Mouse (Mus musculus) neural tube, embryonic 11.5 days (tissue): Measurements from ENCODE around the gene Bhlha15. TPM values are rescaled to one million over a fixed set of nuclear protein-coding genes. Genes with fewer than 3 reads are reported as not detected.

Experiments used
- ATAC-seq: fragments of 200-750 bp; cut with Nextera tagmentation; 2 replicates; pipeline ENCODE4 v1.8.0; 2017; ENCODE audit warnings: moderate number of reproducible peaks, mild to moderate bottlenecking, moderate TSS enrichment, moderate library complexity; ENCODE audit not compliant: insufficient read depth, low FRiP score, low TSS enrichment
- DNase-seq: peaks from one replicate; pipeline ENCODE4 v3.0.0-alpha.2; 2015; ENCODE audit warnings: low spot score
- H3K27ac ChIP-seq: fragments of 300-500 bp; sonication (generic); 2 replicates; pipeline ENCODE4 v1.5.1; 2014; ENCODE audit warnings: low read depth, mild to moderate bottlenecking, low read length
- H3K27me3 ChIP-seq: fragments of 300-500 bp; sonication (generic); 2 replicates; pipeline ENCODE4 v1.6.1; 2014; ENCODE audit warnings: mild to moderate bottlenecking, low read length, mixed read lengths; ENCODE audit not compliant: control insufficient read depth, insufficient read depth
- H3K36me3 ChIP-seq: fragments of 300-500 bp; sonication (generic); 2 replicates; pipeline ENCODE4 v1.6.1; 2014; ENCODE audit warnings: mild to moderate bottlenecking, low read length, moderate library complexity, mixed read lengths; ENCODE audit not compliant: control insufficient read depth, insufficient read depth
- H3K4me1 ChIP-seq: fragments of 300-500 bp; sonication (generic); 2 replicates; pipeline ENCODE4 v1.6.1; 2014; ENCODE audit warnings: low read length, mixed read lengths; ENCODE audit not compliant: control insufficient read depth, insufficient read depth
- H3K4me2 ChIP-seq: fragments of 300-500 bp; sonication (generic); 2 replicates; pipeline ENCODE4 v1.6.1; 2014; ENCODE audit warnings: low read depth, mild to moderate bottlenecking, moderate library complexity
- H3K4me3 ChIP-seq: fragments of 300-500 bp; sonication (generic); 2 replicates; pipeline ENCODE4 v1.5.1; 2014; ENCODE audit warnings: low read depth, low read length
- H3K9ac ChIP-seq: fragments of 300-500 bp; sonication (generic); 2 replicates; pipeline ENCODE4 v1.6.1; 2014; ENCODE audit warnings: mild to moderate bottlenecking, low read length
- H3K9me3 ChIP-seq: fragments of 300-500 bp; sonication (generic); 2 replicates; pipeline ENCODE4 v1.6.1; 2016; ENCODE audit warnings: low read length; ENCODE audit not compliant: control insufficient read depth
- WGBS: fragments of 180-500 bp; shearing (Covaris S2); extraction: QIAGEN DNeasy Blood & Tissue Kit; methylation state at CpG from one replicate; pipeline ENCODE4 v1.1.7; 2014; 5-methylcytosine and 5-hydroxymethylcytosine counted together
- polyA plus RNA-seq: library from polyadenylated mRNA; unstranded; fragments of >200 nt; fragmentation: Nextera tagmentation; extraction: Ambion mirVana; gene quantifications from 2 replicates; pipeline ENCODE4 v1.2.1, GENCODE M21; 2014

The Bhlha15 gene
- polyA plus RNA-seq, 1 experiment from 2014 or later = 0.08 TPM

- Histone ChIP-seq H3K27me3 (no peaks in the 10 kb centered on the region), H3K4me3 (no peak overlapping the region), H3K9ac (no peak overlapping the region), H3K4me2 (no peak overlapping the region), H3K36me3 (no peaks in the 10 kb centered on the region), H3K4me1 (no peaks in the 10 kb centered on the region), H3K9me3 (no peaks in the 10 kb centered on the region), H3K27ac (no peak overlapping the region)
- DNase-seq (no peak), ATAC-seq (no peak)
- WGBS = 88% methylated on average over 7 of the region's 7 CpGs
These were observed 40.1 kb downstream of the Bhlha15 start for GRCm38 (mm10) chr5:144230216-144230615.

GRCm38 (mm10) chr5:144231410-144231809, 41.3 kb downstream of the Bhlha15 start:
- H3K9ac ChIP-seq = no peak overlapping the region
- ATAC-seq (no peak), DNase-seq (no peak)
- H3K4me2 ChIP-seq = no peak overlapping the region
- H3K36me3 ChIP-seq = no peaks in the 10 kb centered on the region
- 75% methylated on average over 1 of the region's 1 CpGs for WGBS
- no peaks in the 10 kb centered on the region for H3K27me3 ChIP-seq
- no peak overlapping the region for H3K4me3 ChIP-seq
- H3K27ac ChIP-seq = no peak overlapping the region
- no peaks in the 10 kb centered on the region for H3K9me3 ChIP-seq
- no peaks in the 10 kb centered on the region for H3K4me1 ChIP-seq

DNA sequence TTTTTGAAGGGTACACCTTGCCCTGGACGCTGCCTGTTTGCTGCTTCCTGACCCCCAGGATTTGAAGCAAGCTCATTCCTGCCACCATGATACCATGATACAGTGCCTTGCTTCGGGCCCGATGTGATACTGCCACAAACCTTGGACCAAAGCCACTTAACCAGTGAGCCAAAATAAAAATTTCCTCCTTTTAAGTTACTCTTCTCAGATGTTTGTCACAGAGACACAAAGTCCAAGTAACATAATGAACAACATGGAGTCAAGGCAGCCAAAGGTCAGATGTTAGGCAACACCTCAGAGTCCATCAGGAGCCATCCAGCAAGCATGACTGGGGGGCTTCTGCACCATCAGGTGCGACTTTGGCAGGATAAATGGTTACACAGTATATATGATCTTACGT, 42.4 kb downstream of the Bhlha15 start:
- whole genome bisulfite sequencing = 86% methylated on average over 5 of the region's 5 CpGs
- no peaks in the 10 kb centered on the region for H3K36me3 ChIP-seq
- H3K9ac ChIP-seq = no peak overlapping the region
- no peaks in the 10 kb centered on the region for H3K27me3 ChIP-seq
- H3K27ac ChIP-seq = no peak overlapping the region
- no peak for ATAC-seq
- no peak overlapping the region for H3K4me2 ChIP-seq
- no peak for DNase-seq
- no peaks in the 10 kb centered on the region for H3K4me1 ChIP-seq
- H3K4me3 ChIP-seq = no peak overlapping the region
- no peaks in the 10 kb centered on the region for H3K9me3 ChIP-seq

GRCm38 (mm10) chr5:144234222-144234621, 44.1 kb downstream of the Bhlha15 start:
- no peak for DNase-seq
- no peak for ATAC-seq
- H3K9ac ChIP-seq = no peak overlapping the region
- no peaks in the 10 kb centered on the region for H3K4me1 ChIP-seq
- H3K27ac ChIP-seq = no peak overlapping the region
- no peaks in the 10 kb centered on the region for H3K27me3 ChIP-seq
- H3K9me3 ChIP-seq = no peaks in the 10 kb centered on the region
- H3K36me3 ChIP-seq = no peaks in the 10 kb centered on the region
- no peak overlapping the region for H3K4me2 ChIP-seq
- WGBS = 76% methylated on average over 6 of the region's 6 CpGs
- no peak overlapping the region for H3K4me3 ChIP-seq

DNA sequence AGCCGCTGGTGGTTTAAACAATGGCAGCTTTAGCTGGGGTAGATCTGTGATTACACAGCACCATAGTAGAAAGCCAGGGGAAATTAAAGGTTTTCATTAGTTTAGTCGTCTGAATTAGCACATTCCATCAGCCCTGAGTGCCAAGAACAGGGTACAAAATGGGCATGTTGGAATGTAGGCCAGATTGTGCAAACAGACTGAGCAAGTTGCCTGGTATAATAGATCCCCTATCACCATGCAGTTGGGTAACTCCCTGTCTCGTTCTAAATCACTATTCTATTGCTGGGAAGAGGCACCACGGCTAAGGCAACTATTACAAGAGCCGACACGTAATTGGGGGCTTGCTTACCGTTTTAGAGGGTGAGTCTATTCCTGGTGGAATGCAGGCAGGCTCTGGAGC, 44.6 kb downstream of the Bhlha15 start:
- no peaks in the 10 kb centered on the region for H3K36me3 ChIP-seq
- no peaks in the 10 kb centered on the region for H3K27me3 ChIP-seq
- ATAC-seq (no peak), DNase-seq (no peak)
- H3K27ac ChIP-seq = no peak overlapping the region
- no peaks in the 10 kb centered on the region for H3K9me3 ChIP-seq
- no peaks in the 10 kb centered on the region for H3K4me1 ChIP-seq
- H3K4me3 ChIP-seq = no peak overlapping the region
- 85% methylated on average over 7 of the region's 7 CpGs for WGBS
- H3K4me2 ChIP-seq = no peak overlapping the region
- no peak overlapping the region for H3K9ac ChIP-seq

DNA sequence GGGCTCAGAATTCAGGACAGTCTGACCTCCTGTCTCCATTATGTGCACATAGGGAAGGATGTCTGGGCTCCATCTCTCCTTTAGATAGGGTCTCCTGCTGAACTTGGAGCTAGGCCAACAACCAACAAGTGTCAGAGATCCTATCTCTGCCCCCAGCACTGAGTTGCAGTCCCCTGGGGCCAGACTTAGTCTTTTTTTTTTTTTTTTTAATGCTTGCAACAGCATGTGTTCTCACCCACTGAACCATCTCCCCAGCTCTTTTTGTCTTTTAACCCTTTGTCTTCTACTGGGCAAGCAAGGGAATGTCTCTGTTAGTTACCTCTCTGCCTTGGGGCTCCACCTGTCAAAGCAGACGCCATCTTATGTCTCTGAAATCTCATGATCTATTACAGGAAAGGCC, 48.9 kb downstream of the Bhlha15 start:
- no peak overlapping the region for H3K4me2 ChIP-seq
- ATAC-seq (no peak), DNase-seq (no peak)

More for the DNA sequence above, 48.9 kb downstream of the Bhlha15 start:
- no peak overlapping the region for H3K4me3 ChIP-seq
- no peak overlapping the region for H3K27ac ChIP-seq
- no peaks in the 10 kb centered on the region for H3K27me3 ChIP-seq
- no peaks in the 10 kb centered on the region for H3K4me1 ChIP-seq
- no peaks in the 10 kb centered on the region for H3K36me3 ChIP-seq
- no peaks in the 10 kb centered on the region for H3K9me3 ChIP-seq
- no peak overlapping the region for H3K9ac ChIP-seq
- WGBS = 67% methylated on average over 1 of the region's 1 CpGs

Other genes with a start within 250 kb of the Bhlha15 start
- gene Ccz1, start 175.4 kb upstream of the Bhlha15 start, polyA plus RNA-seq = 121 and 123 TPM in 2 replicates
- not detected in 2 replicates for gene Ocm, start 163.6 kb upstream of the Bhlha15 start, polyA plus RNA-seq
- gene Lmtk2, start 89.8 kb upstream of the Bhlha15 start, polyA plus RNA-seq = 6.4 and 6.7 TPM in 2 replicates
- gene Tecpr1, start 33.3 kb downstream of the Bhlha15 start, polyA plus RNA-seq = 18.4 and 18.6 TPM in 2 replicates
- 119 and 121 TPM in 2 replicates for gene Bri3, start 54.2 kb downstream of the Bhlha15 start, polyA plus RNA-seq
- 2.3 and 2.9 TPM in 2 replicates for gene Baiap2l1, start 167.8 kb downstream of the Bhlha15 start, polyA plus RNA-seq